Mouse (Mus musculus) splenic B cell, adult 2 months (primary cell): ENCODE data around the gene Ganc.

ENCODE experiments used
- DNase-seq: peaks from one replicate; pipeline ENCODE4 v3.0.0-alpha.2; 2011; ENCODE audit warnings: low read depth, low spot score
- H3K27me3 ChIP-seq: 2 replicates; pipeline ENCODE4 v1.6.1; 2012; ENCODE audit warnings: mild to moderate bottlenecking, low read length, moderate library complexity, mixed read lengths; ENCODE audit not compliant: control insufficient read depth, poor library complexity, insufficient read depth, severe bottlenecking
- H3K36me3 ChIP-seq: 2 replicates; pipeline ENCODE4 v1.6.1; 2012; ENCODE audit warnings: mild to moderate bottlenecking, low read length, moderate library complexity, mixed read lengths; ENCODE audit not compliant: control insufficient read depth, poor library complexity, insufficient read depth, severe bottlenecking

The Ganc gene

DNA sequence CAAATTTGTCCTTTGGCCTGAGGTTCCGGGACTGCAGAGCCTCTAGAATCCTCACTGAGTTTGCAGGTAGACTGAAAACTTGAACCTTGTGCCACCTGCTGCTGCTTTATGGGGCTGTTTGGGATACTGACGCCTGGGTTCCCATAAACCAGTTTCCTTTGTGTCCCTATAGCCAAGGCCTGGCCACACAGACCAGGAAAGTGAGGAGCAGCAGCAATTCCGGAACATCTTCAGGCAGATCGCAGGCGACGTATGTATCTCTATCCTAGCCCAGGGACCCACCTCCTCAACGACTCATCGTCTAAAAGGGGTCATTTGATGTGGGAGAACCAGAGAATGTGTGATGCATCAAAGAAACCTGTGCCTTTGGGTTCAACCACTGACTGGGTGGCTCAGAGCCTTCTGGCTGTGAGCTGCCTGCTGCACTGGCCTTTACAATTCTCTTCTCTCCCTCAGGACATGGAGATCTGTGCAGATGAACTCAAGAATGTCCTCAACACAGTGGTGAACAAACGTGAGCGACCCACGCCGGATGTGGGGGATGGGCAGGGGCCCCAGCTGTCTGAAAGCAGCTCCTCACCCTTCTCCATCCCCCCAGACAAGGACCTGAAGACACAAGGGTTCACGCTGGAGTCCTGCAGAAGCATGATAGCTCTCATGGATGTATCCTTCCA lies 98.4 kb downstream of the Ganc start:
- Histone ChIP-seq H3K36me3 (peaks cover 4% of the 10 kb centered on the region; the same call in 1 of the 2 replicates), H3K27me3 (no peaks in the 10 kb centered on the region)
- DNase-seq, result no peak

DNA sequence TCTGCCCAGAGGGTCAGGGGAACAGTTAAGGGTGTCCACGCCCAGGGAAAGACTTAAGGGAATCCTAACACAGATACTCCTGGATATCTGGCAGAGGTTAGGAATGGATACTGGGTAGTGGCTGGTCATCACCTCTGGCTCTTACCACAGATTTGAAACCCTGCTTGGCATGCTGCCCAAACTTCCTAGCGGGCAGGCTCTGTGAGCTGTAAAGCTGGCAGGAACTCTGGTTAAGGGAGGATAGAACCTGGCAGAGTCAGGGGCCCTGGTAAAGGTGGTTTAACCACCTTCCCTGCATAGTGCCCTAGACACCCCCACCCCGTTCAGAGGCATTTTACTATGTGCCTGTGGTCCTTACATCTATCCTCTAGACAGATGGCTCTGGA lies 98.9 kb downstream of the Ganc start:
- H3K36me3 ChIP-seq, result peaks cover 4% of the 10 kb centered on the region; the same call in 1 of the 2 replicates
- no peak for DNase-seq
- H3K27me3 ChIP-seq, result no peaks in the 10 kb centered on the region

DNA sequence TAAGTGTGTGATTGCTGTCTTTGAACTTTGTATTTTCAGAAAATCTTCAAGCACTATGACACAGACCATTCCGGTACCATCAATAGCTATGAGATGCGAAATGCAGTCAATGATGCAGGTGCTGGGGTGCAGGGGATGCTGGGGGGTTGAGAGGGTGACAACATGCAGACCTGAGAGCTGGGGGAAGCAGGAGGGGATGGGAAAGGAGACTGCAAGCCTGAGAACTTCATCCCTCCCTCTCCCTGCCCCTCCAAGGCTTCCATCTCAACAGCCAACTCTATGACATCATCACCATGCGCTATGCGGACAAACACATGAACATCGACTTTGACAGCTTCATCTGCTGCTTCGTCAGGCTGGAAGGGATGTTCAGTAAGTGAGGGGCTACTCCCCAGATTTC lies 99.4 kb downstream of the Ganc start:
- DNase-seq, result no peak

DNA sequence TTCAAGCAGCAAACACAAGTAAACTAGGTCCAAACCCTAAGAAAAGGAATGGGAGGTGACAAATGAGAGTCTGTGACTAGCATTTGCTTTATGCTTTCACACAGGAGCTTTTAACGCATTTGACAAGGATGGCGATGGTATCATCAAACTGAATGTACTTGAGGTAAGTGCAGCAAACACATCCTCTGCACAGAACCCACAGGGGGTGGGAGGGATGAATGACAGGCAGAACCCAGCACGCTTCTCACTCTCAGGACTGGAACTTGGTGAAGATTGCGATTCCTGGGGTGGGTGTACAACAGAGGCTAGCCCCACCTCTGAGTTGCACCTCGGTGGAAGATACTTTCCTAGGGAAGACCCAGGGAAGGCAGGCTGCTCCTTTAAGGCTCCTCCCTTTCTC lies 100.3 kb downstream of the Ganc start:
- H3K27me3 ChIP-seq, result no peaks in the 10 kb centered on the region
- DNase-seq, result no peak
- H3K36me3 ChIP-seq, result peaks cover 5% of the 10 kb centered on the region; the same call in 1 of the 2 replicates

More for the DNA sequence above, 99.4 kb downstream of the Ganc start:
- peaks cover 4% of the 10 kb centered on the region; the same call in 1 of the 2 replicates for H3K36me3 ChIP-seq
- no peaks in the 10 kb centered on the region for H3K27me3 ChIP-seq
